Mouse (Mus musculus): ENCODE results near the gene Tm4sf4.

Gene Tm4sf4

DNA sequence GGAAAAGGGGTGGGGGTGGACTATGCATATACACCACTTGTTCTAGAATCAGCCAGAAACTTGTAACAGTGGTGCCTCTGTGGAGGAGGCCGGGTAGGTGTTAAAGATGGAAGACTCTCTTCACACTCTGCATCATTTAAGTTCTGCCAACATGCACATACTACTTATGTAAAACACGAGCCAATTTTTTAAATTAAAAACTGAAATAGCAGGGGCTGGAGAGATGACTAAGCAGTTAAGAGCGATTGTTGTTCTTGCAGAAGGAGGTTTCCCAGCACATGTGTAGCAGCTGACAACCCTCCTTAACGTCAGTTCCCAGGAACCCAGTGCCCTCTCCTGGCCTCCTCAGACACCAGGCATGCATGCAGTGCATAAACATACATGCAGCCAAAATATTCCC lies 55.5 kb downstream of the Tm4sf4 start:
- no peak for DNase-seq

DNA sequence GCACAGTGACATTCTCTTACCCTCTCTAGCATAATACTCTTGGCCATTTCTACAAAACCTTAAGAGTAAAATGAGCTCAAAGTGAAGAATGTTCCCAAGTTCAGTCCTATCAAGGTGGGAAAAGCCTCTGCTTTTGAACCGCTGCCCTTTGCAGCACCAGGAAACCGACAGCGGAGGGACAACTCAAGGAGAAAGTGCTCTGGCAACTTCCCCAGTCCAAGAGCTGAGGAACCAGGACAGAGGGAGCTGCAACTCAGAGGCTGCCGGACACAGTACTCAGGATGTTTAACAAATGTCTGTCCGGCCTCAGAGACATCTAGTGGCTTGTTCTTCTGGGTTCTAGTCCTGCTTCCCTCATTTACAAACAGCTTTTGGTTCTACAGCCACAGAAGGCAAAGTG lies 56.9 kb downstream of the Tm4sf4 start:
- peak in 1 of 2 experiments; percentile 34 for DNase-seq

DNA sequence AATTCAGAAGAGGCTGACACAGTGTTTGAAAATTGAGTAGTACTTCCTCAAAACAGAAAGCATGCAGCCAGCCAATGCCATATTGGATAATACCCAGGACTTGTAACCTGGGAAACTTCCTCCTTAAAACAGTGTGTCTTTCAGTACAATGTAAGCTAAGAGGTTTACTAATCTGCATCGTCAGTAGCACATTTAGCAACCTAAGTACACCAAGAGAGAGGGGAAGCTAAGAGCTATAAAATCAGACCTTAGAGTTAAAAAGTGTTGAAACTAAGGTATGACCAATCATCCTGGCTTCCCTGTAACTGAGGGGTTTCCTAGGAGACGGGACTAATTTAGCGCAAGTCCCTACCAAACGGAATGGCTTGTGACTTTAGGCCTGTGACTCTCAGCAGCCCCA lies 61.0 kb downstream of the Tm4sf4 start:
- DNase-seq = no peak

DNA sequence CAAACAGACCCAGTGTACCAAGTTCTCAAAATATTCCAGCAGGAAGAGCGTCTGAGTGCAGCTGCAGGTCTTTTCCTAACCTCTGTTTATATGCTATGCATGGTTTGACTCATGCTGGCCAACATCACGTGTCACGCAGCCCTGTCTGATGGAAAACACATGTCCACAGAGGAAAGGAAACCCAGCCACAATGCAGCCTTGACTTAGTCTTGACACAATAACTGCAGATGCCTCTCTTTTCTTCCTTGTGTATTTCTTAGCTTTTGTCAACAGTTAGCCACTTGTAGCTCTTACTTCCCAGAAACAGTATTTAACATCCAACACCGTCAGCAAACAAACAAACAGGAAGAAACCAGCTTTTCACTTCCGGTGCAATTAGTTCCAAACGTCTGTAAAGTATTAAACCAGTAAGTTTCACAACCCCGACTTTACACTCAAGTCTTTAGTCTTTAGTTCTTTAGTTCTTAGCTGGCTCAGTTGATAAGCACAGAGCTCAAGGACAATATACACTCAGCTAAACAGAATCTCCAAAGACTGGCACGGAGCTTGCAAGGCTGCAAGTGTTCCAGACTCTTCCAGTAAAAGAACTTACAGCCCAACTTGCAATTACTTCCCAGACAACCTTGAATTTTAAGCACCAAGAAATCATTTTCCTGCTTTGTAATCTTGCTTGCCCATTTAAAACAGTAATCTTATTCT lies 62.5 kb downstream of the Tm4sf4 start:
- peak; percentile 65 to 66 for DNase-seq

Measured in kidney, postnatal 36 days (tissue).